ENCODE assay signal across 1 mouse cellular context in the genomic region with DNA sequence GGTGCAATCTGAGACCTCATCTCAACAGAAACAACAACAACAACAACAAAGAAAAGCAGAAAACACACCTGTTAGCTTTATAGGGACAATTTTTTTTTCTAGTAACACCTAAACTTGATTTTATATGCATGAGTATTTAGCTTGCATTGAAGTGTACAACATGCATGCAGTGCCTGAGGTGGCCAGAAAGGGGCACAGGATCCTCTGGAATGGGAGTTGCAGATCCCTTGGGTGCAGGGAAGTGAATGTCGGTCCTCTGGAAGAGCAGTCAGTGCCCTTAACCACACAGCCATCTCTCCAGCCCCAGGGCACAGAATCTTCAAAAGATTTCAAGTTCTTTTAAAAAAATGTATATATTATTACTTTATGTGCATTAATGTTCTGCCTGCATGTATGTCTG.
TF ChIP-seq lines count a peak whose summit lies in the region.

No protein-coding gene starts in this region.

TF ChIP-seq in CH12.LX, 34 proteins besides CTCF, POLR2A, EP300 and RAD21:
- TF ChIP-seq ZKSCAN1 (IDR thresholded peaks at IDR 0.05; ENCODE audit: borderline replicate concordance, low read depth, low read length): no peak
- TF ChIP-seq KAT2A (IDR thresholded peaks at IDR 0.05; ENCODE audit: insufficient replicate concordance, low read length): 0 out of 2 replicates have a peak, but pooled peaks have one; percentile 33
- TF ChIP-seq SMC3 (IDR thresholded peaks at IDR 0.05; ENCODE audit: low read depth, low read length): peak; percentile 9; the same call in 1 of the 2 replicates
